Mouse (Mus musculus) heart, postnatal 0 days (tissue): ENCODE data around the gene Saa3. TPM values are rescaled to one million over a fixed set of nuclear protein-coding genes. Genes with fewer than 3 reads are reported as not detected.

ENCODE experiments used
- ATAC-seq: fragments of 200-750 bp; cut with Nextera tagmentation; 2 replicates; pipeline ENCODE4 v1.8.0; 2017; ENCODE audit warnings: low read depth, moderate number of reproducible peaks, moderate library complexity; ENCODE audit not compliant: insufficient read depth
- DNase-seq: peaks from one replicate; pipeline ENCODE4 v3.0.0-alpha.2; 2016; ENCODE audit warnings: low spot score
- H3K27ac ChIP-seq: fragments of 300-500 bp; sonication (generic); 2 replicates; pipeline ENCODE4 v1.5.1; 2014; ENCODE audit warnings: low read depth, mild to moderate bottlenecking
- H3K27me3 ChIP-seq: fragments of 300-500 bp; sonication (generic); 2 replicates; pipeline ENCODE4 v1.6.1; 2014; ENCODE audit warnings: low read length, mixed read lengths; ENCODE audit not compliant: control insufficient read depth, insufficient read depth
- H3K36me3 ChIP-seq: fragments of 300-500 bp; sonication (generic); replicated peaks from 2 replicates; pipeline ENCODE4 v1.6.1; 2014; ENCODE audit warnings: low read length, mixed read lengths; ENCODE audit not compliant: control insufficient read depth, insufficient read depth
- H3K4me1 ChIP-seq: fragments of 300-500 bp; sonication (generic); 2 replicates; pipeline ENCODE4 v1.6.1; 2014; ENCODE audit warnings: antibody characterized with exemption; ENCODE audit not compliant: control insufficient read depth, insufficient read depth
- H3K4me2 ChIP-seq: fragments of 300-500 bp; sonication (generic); 2 replicates; pipeline ENCODE4 v1.6.1; 2014; ENCODE audit warnings: low read depth, mild to moderate bottlenecking, low read length, moderate library complexity
- H3K4me3 ChIP-seq: fragments of 300-500 bp; sonication (generic); 2 replicates; pipeline ENCODE4 v1.5.1; 2014; ENCODE audit warnings: low read depth, low read length
- H3K9ac ChIP-seq: fragments of 300-500 bp; sonication (generic); replicated peaks from 2 replicates; pipeline ENCODE4 v1.6.1; 2014; ENCODE audit warnings: low read depth, low read length, mixed read lengths
- H3K9me3 ChIP-seq: fragments of 300-500 bp; sonication (generic); replicated peaks from 2 replicates; pipeline ENCODE4 v1.6.1; 2016; ENCODE audit warnings: low read length; ENCODE audit not compliant: control insufficient read depth
- CTCF ChIP-seq: IDR thresholded peaks from 2 replicates; pipeline ENCODE4 v1.5.1; 2016; ENCODE audit warnings: antibody characterized with exemption, control low read depth, low read depth
- EP300 ChIP-seq: IDR thresholded peaks from 2 replicates; pipeline ENCODE4 v1.6.1; 2016; ENCODE audit warnings: antibody characterized with exemption, low read depth
- WGBS: fragments of 180-500 bp; shearing (Covaris S2); extraction: QIAGEN DNeasy Blood & Tissue Kit; methylation state at CpG from one replicate; pipeline ENCODE4 v1.1.7; 2014; 5-methylcytosine and 5-hydroxymethylcytosine counted together
- polyA plus RNA-seq: library from polyadenylated mRNA; unstranded; fragments of >200 nt; fragmentation: Nextera tagmentation; extraction: Ambion mirVana; gene quantifications from 2 replicates; pipeline ENCODE4 v1.2.1, GENCODE M21; 2015
- total RNA-seq: library from RNA; depleted of rRNA; stranded (reverse); fragments of >200 nt; gene quantifications from 2 replicates; pipeline ENCODE4 v1.2.3, GENCODE M21; 2014; ENCODE audit warnings: low replicate concordance

Gene Saa3
- total and polyA plus RNA-seq, 2 experiments from 2014 or later = 0.36 TPM; not detected in 1

GRCm38 (mm10) chr7:46732458-46732857, 17.0 kb upstream of the Saa3 start, which contains the start of gene Saa4:
TSS of gene Saa4 (minus strand) at chr7:46732603.
- H3K9me3 ChIP-seq = no peaks in the 10 kb centered on the region
- H3K9ac ChIP-seq = no peak within 1 kb of the TSS
- no peak for ATAC-seq
- H3K4me1 ChIP-seq = no peaks in the 10 kb centered on the region
- no peak for DNase-seq
- no peaks in the 10 kb centered on the region for H3K27me3 ChIP-seq
- H3K27ac ChIP-seq = no peak within 1 kb of the TSS
- H3K4me2 ChIP-seq = no peak within 1 kb of the TSS
- no peaks in the 10 kb centered on the region for H3K36me3 ChIP-seq
- TF ChIP-seq EP300 = no peak
- no peak for TF ChIP-seq CTCF
- no peak within 1 kb of the TSS for H3K4me3 ChIP-seq
- 79% methylated on average over 4 of the region's 4 CpGs for WGBS

- H3K4me3 ChIP-seq = no peak overlapping the region
- H3K27me3 ChIP-seq = no peaks in the 10 kb centered on the region
- H3K4me1 ChIP-seq = no peaks in the 10 kb centered on the region
- DNase-seq (no peak), ATAC-seq (no peak)
- H3K9ac ChIP-seq = no peak overlapping the region
- TF ChIP-seq EP300 = no peak
- TF ChIP-seq CTCF = no peak
- no peaks in the 10 kb centered on the region for H3K9me3 ChIP-seq
- 64% methylated on average over 1 of the region's 1 CpGs for WGBS
- H3K36me3 ChIP-seq = no peaks in the 10 kb centered on the region
- H3K4me2 ChIP-seq = no peak overlapping the region
- no peak overlapping the region for H3K27ac ChIP-seq
Measured at GRCm38 (mm10) chr7:46727584-46727983, 12.1 kb upstream of the Saa3 start.

GRCm38 (mm10) chr7:46724396-46724795, 8.9 kb upstream of the Saa3 start:
- H3K4me2 ChIP-seq = no peak overlapping the region
- DNase-seq (no peak), ATAC-seq (no peak)
- H3K4me3 ChIP-seq = no peak overlapping the region
- H3K9ac ChIP-seq = no peak overlapping the region
- H3K36me3 ChIP-seq = no peaks in the 10 kb centered on the region
- TF ChIP-seq EP300 (no peak), CTCF (no peak)
- H3K27me3 ChIP-seq = no peaks in the 10 kb centered on the region
- 67% methylated on average over 5 of the region's 5 CpGs for WGBS
- H3K27ac ChIP-seq = no peak overlapping the region
- no peaks in the 10 kb centered on the region for H3K9me3 ChIP-seq
- no peaks in the 10 kb centered on the region for H3K4me1 ChIP-seq

- no peaks in the 10 kb centered on the region for H3K9me3 ChIP-seq
- TF ChIP-seq EP300 (no peak), CTCF (no peak)
- no peaks in the 10 kb centered on the region for H3K4me1 ChIP-seq
- ATAC-seq (no peak), DNase-seq (no peak)
- no peak overlapping the region for H3K9ac ChIP-seq
- H3K4me3 ChIP-seq = no peak overlapping the region
- H3K4me2 ChIP-seq = no peak overlapping the region
- no peaks in the 10 kb centered on the region for H3K27me3 ChIP-seq
- WGBS = 76% methylated on average over 3 of the region's 3 CpGs
- H3K27ac ChIP-seq = no peak overlapping the region
- H3K36me3 ChIP-seq = no peaks in the 10 kb centered on the region
Measured at GRCm38 (mm10) chr7:46723849-46724248, 8.3 kb upstream of the Saa3 start.

GRCm38 (mm10) chr7:46723354-46723753, 7.9 kb upstream of the Saa3 start:
- no peak for ATAC-seq
- H3K9ac ChIP-seq = no peak overlapping the region
- no peak overlapping the region for H3K4me3 ChIP-seq
- H3K9me3 ChIP-seq = no peaks in the 10 kb centered on the region
- no peaks in the 10 kb centered on the region for H3K36me3 ChIP-seq
- TF ChIP-seq EP300 = no peak
- H3K27me3 ChIP-seq = no peaks in the 10 kb centered on the region
- H3K27ac ChIP-seq = no peak overlapping the region
- 84% methylated on average over 6 of the region's 6 CpGs for WGBS
- no peak overlapping the region for H3K4me2 ChIP-seq
- no peaks in the 10 kb centered on the region for H3K4me1 ChIP-seq
- no peak for DNase-seq

- Histone ChIP-seq H3K27ac (no peak overlapping the region), H3K4me1 (no peaks in the 10 kb centered on the region), H3K36me3 (no peaks in the 10 kb centered on the region), H3K4me3 (no peak overlapping the region), H3K9ac (no peak overlapping the region), H3K27me3 (no peaks in the 10 kb centered on the region), H3K9me3 (no peaks in the 10 kb centered on the region), H3K4me2 (no peak overlapping the region)
- TF ChIP-seq CTCF = no peak
- TF ChIP-seq EP300 = no peak
- 60% methylated on average over 9 of the region's 9 CpGs for WGBS
- DNase-seq (no peak), ATAC-seq (no peak)
Measured at GRCm38 (mm10) chr7:46720460-46720859, 5.0 kb upstream of the Saa3 start.
